Mouse (Mus musculus): ENCODE results near the gene Togaram2. TPM values are rescaled to one million over a fixed set of nuclear protein-coding genes. Genes with fewer than 3 reads are reported as not detected.
"Not testable (repeated sequence)": the region's sequence is repeated elsewhere in the genome, so short reads cannot be mapped to it uniquely, and the experiment has no call there.

The Togaram2 gene
- not detected in 2 replicates for polyA plus RNA-seq (2016; fragmentation: Nextera tagmentation; extraction: Ambion mirVana)

DNA sequence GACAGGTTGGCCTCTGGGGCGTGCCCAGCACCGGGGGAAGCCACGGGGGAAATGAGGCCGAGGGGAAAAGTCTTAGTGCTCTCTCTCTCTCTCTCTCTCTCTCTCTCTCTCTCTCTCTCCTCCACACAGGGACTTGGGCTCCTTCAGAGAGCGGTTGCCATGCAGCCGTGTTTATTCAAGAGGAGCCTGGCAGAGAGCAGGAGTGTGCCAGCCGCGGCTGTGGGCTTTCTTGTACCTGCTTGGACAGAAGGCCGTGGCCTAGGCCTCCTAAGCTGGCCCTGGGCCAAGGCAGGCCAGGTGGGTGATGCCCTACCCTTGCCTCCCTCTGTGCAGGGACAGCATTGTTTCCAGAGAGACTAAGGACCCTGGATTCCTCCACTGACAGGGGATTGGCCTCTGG, at the start of gene Togaram2:
Gene Togaram2, plus strand, starts transcription at position 170 of the 400 bp plus-strand sequence.
- peaks cover 3% of the 10 kb centered on the region; the same call in 1 of the 2 replicates for H3K9me3 ChIP-seq
- H3K36me3 ChIP-seq, result no peaks in the 10 kb centered on the region
- 74% methylated on average over 9 of the region's 9 CpGs for WGBS
- H3K4me1 ChIP-seq (replicated peaks), result no peaks in the 10 kb centered on the region
- H3K4me3 ChIP-seq (replicated peaks), result no peak within 1 kb of the TSS
- H3K4me2 ChIP-seq, result no peak within 1 kb of the TSS
- ATAC-seq (ENCODE audit: insufficient number of reproducible peaks, insufficient read depth, low FRiP score, low TSS enrichment, low read depth), result no peak
- H3K27me3 ChIP-seq, result no peaks in the 10 kb centered on the region
- no peak within 1 kb of the TSS for H3K27ac ChIP-seq
- H3K9ac ChIP-seq (replicated peaks), result no peak within 1 kb of the TSS

DNA sequence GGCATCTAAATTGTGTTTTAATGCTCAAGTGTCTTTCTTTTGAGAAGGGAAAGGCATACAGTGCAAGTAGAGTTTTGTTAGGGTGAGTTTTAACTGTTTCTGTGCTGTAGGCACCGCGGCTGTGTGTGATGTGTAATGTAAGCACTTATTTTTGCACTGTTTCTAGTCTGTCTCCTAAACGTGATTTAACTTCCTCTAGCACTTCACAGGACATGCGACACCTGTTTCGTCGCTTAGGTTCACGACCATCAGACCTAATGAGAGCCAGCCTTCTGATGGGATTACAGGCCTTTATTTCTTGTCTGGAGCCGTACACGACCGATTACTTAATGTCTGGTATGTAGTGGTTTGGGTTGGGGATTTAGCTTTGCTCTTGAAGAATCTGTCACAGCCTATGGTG, 41.3 kb upstream of the Togaram2 start:
- no peak overlapping the region for H3K9ac ChIP-seq (replicated peaks)
- 69% methylated on average over 10 of the region's 10 CpGs for WGBS
- H3K27me3 ChIP-seq, result no peaks in the 10 kb centered on the region
- no peaks in the 10 kb centered on the region for H3K9me3 ChIP-seq
- ATAC-seq (ENCODE audit: insufficient number of reproducible peaks, insufficient read depth, low FRiP score, low TSS enrichment, low read depth), result no peak
- no peak overlapping the region for H3K4me3 ChIP-seq (replicated peaks)
- H3K4me2 ChIP-seq, result no peak overlapping the region
- peaks cover 87% of the 10 kb centered on the region for H3K36me3 ChIP-seq
- no peaks in the 10 kb centered on the region for H3K4me1 ChIP-seq (replicated peaks)
- H3K27ac ChIP-seq, result no peak overlapping the region

DNA sequence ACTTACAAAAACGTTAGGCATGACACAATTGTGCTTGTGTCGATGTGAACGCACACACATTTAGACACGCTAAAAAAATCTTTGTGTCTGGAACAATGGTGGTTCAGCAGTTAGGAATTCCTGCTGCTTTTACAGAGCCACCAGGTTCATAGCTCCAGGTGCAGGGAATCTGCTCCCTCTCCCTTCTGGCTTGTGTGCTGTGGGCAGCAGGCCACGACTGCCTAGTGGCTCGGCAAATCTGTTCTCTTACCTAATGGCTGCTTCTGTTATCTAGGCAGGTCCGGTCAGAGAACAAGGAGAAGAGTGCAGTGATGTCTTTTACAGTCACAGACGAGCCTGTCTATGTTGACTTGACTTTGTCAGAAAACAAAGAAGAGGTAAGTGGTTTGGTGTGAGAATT, 39.7 kb upstream of the Togaram2 start:
- H3K4me3 ChIP-seq (replicated peaks), result no peak overlapping the region
- no peaks in the 10 kb centered on the region for H3K9me3 ChIP-seq
- ATAC-seq (ENCODE audit: insufficient number of reproducible peaks, insufficient read depth, low FRiP score, low TSS enrichment, low read depth), result no peak
- no peaks in the 10 kb centered on the region for H3K27me3 ChIP-seq
- no peaks in the 10 kb centered on the region for H3K4me1 ChIP-seq (replicated peaks)
- no peak overlapping the region for H3K27ac ChIP-seq
- H3K4me2 ChIP-seq, result no peak overlapping the region
- H3K36me3 ChIP-seq, result peaks cover 86% of the 10 kb centered on the region
- H3K9ac ChIP-seq (replicated peaks), result no peak overlapping the region
- WGBS, result 90% methylated on average over 8 of the region's 8 CpGs

- no peak for ATAC-seq (ENCODE audit: insufficient number of reproducible peaks, insufficient read depth, low FRiP score, low TSS enrichment, low read depth)
- WGBS, result 94% methylated on average over 8 of the region's 8 CpGs
- Histone ChIP-seq H3K27ac (no peak overlapping the region), H3K4me1 (replicated peaks) (no peaks in the 10 kb centered on the region), H3K27me3 (no peaks in the 10 kb centered on the region), H3K4me2 (no peak overlapping the region), H3K36me3 (peaks cover 92% of the 10 kb centered on the region), H3K9me3 (no peaks in the 10 kb centered on the region), H3K4me3 (replicated peaks) (no peak overlapping the region), H3K9ac (replicated peaks) (no peak overlapping the region)
These were observed 36.3 kb upstream of the Togaram2 start for GRCm38 (mm10) chr17:71636786-71637185.

DNA sequence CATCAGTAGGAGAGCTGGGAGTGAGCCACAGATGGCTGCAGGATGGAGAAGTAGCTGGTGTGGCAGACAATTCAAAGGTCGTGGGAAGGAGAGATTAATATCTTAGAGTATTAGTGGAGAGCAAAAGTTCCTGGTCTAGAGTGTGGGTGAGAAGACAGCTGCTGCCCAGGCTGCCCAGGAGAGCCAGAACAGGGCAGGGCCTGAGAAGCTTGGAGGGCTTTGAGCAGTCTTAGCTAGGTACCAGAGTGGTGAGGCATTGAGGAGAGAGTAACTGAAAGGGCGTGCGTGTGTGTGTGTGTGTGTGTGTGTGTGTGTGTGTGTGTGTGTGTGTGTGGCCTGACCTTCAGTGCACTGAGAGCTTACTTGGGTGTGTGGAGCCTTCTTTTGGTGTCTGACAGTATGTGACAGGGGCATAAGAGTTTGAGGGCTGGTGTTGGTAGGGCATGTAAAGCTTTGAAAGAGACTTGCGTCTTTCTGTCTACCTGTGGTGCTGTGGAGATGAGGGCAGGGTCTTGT, 35.3 kb upstream of the Togaram2 start:
- Histone ChIP-seq H3K4me2 (no peak overlapping the region), H3K4me3 (replicated peaks) (no peak overlapping the region), H3K9ac (replicated peaks) (no peak overlapping the region), H3K4me1 (replicated peaks) (no peaks in the 10 kb centered on the region), H3K9me3 (no peaks in the 10 kb centered on the region), H3K36me3 (peaks cover 94% of the 10 kb centered on the region), H3K27me3 (no peaks in the 10 kb centered on the region), H3K27ac (no peak overlapping the region)
- no peak for ATAC-seq (ENCODE audit: insufficient number of reproducible peaks, insufficient read depth, low FRiP score, low TSS enrichment, low read depth)
- WGBS, result 79% methylated on average over 4 of the region's 4 CpGs

- 83% methylated on average over 5 of the region's 5 CpGs for whole genome bisulfite sequencing
These were observed 34.0 kb upstream of the Togaram2 start for GRCm38 (mm10) chr17:71639056-71639455.

DNA sequence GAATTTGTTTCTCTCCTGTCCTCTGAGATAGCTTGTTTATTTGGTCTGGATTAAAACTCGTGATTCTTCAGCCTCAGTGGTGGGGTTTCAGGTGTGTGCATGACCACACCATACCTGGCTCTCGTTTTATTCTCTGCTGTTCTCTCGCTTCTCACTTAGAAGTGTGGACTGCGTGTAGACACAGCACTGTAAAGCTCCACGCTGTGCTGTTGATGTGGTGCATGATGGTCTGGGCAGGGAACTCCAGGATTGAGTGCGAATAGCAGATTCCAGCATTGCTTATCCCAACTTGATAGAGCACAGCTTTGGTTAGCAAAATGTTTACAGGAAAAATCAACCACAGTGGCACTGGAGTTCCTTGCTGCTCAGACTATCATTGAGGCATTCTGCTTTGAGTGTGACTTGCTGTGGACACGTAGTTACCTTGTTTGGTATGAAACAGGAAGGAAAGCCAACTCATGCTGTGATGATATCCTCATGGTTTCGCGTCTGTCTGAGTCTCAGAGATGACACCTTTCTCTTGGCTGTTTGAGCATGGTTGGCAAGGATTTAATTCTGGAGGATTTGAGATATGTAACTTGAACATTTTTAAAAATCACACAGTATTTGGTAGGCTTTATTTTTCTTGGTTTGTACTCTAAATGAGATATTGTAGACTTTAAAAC, 32.5 kb upstream of the Togaram2 start:
- no peak for ATAC-seq (ENCODE audit: insufficient number of reproducible peaks, insufficient read depth, low FRiP score, low TSS enrichment, low read depth)
- Histone ChIP-seq H3K4me2 (no peak overlapping the region), H3K4me3 (replicated peaks) (no peak overlapping the region), H3K4me1 (replicated peaks) (no peaks in the 10 kb centered on the region), H3K27ac (no peak overlapping the region), H3K9ac (replicated peaks) (no peak overlapping the region), H3K36me3 (peaks cover 87% of the 10 kb centered on the region), H3K27me3 (no peaks in the 10 kb centered on the region), H3K9me3 (no peaks in the 10 kb centered on the region)
- 91% methylated on average over 9 of the region's 9 CpGs for WGBS

More at GRCm38 (mm10) chr17:71639056-71639455, 34.0 kb upstream of the Togaram2 start:
- not testable (repeated sequence) for H3K4me3 ChIP-seq (replicated peaks); H3K9ac ChIP-seq (replicated peaks); H3K9me3 ChIP-seq; H3K4me2 ChIP-seq; ATAC-seq (ENCODE audit: insufficient number of reproducible peaks, insufficient read depth, low FRiP score, low TSS enrichment, low read depth); H3K27me3 ChIP-seq; H3K27ac ChIP-seq; H3K4me1 ChIP-seq (replicated peaks)
- peaks cover 89% of the 10 kb centered on the region for H3K36me3 ChIP-seq

DNA sequence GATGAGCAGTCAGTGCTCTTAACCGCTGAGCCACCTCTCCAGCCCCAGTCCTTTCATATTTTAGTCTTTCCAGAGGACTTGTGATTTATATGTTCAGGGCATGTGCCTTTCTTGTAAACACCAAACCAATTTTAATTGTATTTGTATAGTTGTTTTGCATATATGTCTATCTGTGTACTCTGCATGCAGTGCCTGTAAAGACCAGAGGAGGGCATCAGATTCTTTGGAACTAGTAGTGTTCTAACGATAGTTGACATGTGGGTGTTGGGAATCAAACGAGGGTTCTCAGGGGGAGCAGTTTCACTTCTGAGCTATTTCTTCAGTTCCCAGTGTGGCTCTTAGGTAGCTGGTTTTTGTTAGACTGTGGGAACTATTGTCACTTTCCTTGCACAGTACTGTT, 30.9 kb upstream of the Togaram2 start:
- H3K4me2 ChIP-seq, result no peak overlapping the region
- 88% methylated on average over 3 of the region's 3 CpGs for WGBS
- H3K36me3 ChIP-seq, result peaks cover 85% of the 10 kb centered on the region
- ATAC-seq (ENCODE audit: insufficient number of reproducible peaks, insufficient read depth, low FRiP score, low TSS enrichment, low read depth), result no peak
- no peaks in the 10 kb centered on the region for H3K4me1 ChIP-seq (replicated peaks)
- H3K27ac ChIP-seq, result no peak overlapping the region
- no peaks in the 10 kb centered on the region for H3K9me3 ChIP-seq
- H3K27me3 ChIP-seq, result no peaks in the 10 kb centered on the region
- H3K9ac ChIP-seq (replicated peaks), result no peak overlapping the region
- no peak overlapping the region for H3K4me3 ChIP-seq (replicated peaks)

DNA sequence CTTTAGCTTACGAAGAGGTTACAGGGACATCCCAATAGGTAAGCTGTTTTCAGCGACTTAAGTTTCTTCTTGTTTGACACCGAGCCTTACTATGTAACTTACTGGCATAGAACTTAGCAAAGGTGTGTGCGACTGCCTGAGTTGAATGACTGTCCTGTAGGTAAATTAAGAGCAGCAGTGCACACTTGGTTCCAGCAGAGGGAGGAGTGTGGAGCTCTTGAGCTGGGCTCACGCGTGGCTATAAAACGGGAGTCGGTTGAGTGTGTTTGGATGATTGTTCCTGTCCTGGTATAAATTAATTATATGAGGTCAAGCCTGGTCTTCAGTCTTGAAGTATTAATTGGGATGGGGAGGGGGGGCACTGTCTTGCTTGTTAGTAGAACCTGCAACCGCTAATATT, 23.1 kb upstream of the Togaram2 start:
- Histone ChIP-seq H3K4me1 (replicated peaks) (no peaks in the 10 kb centered on the region), H3K4me2 (no peak overlapping the region)
- WGBS, result 90% methylated on average over 9 of the region's 9 CpGs

DNA sequence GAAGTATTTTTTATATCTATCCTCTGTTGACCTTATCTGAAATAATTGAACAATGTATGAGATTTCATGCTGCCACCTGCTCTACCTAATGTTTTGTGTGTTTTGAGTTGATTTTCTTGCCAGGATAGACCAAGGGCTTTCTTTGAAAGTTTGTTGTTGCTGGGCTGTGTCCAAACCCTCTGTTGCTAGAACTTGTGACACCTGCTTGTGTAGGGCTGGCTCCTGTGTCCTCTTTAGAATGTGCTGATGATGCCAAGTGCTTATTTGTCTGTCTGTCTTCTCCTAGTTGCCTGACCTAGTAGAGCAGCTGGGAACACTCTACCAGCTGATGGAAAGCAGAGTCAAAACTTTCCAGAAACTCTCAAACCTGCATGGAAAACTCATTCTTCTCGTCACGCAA, 20.6 kb upstream of the Togaram2 start:
- Histone ChIP-seq H3K36me3 (peaks cover 83% of the 10 kb centered on the region), H3K27ac (no peak overlapping the region), H3K27me3 (no peaks in the 10 kb centered on the region), H3K4me3 (replicated peaks) (no peak overlapping the region), H3K4me2 (no peak overlapping the region), H3K4me1 (replicated peaks) (no peaks in the 10 kb centered on the region), H3K9me3 (no peaks in the 10 kb centered on the region), H3K9ac (replicated peaks) (no peak overlapping the region)
- ATAC-seq (ENCODE audit: insufficient number of reproducible peaks, insufficient read depth, low FRiP score, low TSS enrichment, low read depth), result no peak
- WGBS, result 90% methylated on average over 2 of the region's 2 CpGs

More for the DNA sequence above, 23.1 kb upstream of the Togaram2 start:
- ATAC-seq (ENCODE audit: insufficient number of reproducible peaks, insufficient read depth, low FRiP score, low TSS enrichment, low read depth), result no peak
- Histone ChIP-seq H3K27ac (no peak overlapping the region), H3K27me3 (no peaks in the 10 kb centered on the region), H3K9ac (replicated peaks) (no peak overlapping the region), H3K4me3 (replicated peaks) (no peak overlapping the region), H3K9me3 (no peaks in the 10 kb centered on the region), H3K36me3 (peaks cover 82% of the 10 kb centered on the region)

DNA sequence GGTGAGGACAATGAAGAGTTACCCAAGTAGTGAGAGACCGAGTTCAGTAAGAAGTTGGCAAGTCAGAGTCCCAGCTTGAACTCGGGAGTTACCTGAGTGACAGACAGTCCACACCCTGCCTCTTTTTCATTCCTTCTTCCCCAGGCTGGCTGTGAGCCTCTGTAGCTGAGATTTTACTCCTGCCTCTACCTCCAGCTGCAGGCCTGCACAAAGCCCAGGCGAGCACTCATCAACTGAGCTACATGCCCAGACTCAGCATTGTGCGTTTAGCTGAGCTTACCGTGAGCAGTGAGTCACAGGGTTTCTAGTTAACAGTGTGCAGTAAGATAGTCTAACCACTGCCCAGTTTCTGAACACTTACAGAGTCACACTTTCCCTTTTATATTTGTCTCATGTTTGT, 20.1 kb upstream of the Togaram2 start:
- ATAC-seq (ENCODE audit: insufficient number of reproducible peaks, insufficient read depth, low FRiP score, low TSS enrichment, low read depth), result no peak
- no peak overlapping the region for H3K4me3 ChIP-seq (replicated peaks)

GRCm38 (mm10) chr17:71657521-71657920, 15.5 kb upstream of the Togaram2 start:
- no peak overlapping the region for H3K4me2 ChIP-seq
- 0 out of 2 replicates have a peak, but pooled peaks cover 4% of the 10 kb centered on the region for H3K4me1 ChIP-seq (replicated peaks)
- 87% methylated on average over 4 of the region's 4 CpGs for WGBS

More for the DNA sequence above, 20.1 kb upstream of the Togaram2 start:
- Histone ChIP-seq H3K4me1 (replicated peaks) (no peaks in the 10 kb centered on the region), H3K27ac (no peak overlapping the region), H3K27me3 (no peaks in the 10 kb centered on the region), H3K9me3 (no peaks in the 10 kb centered on the region), H3K4me2 (no peak overlapping the region), H3K36me3 (peaks cover 85% of the 10 kb centered on the region), H3K9ac (replicated peaks) (no peak overlapping the region)
- 88% methylated on average over 5 of the region's 5 CpGs for WGBS

More at GRCm38 (mm10) chr17:71657521-71657920, 15.5 kb upstream of the Togaram2 start:
- H3K9ac ChIP-seq (replicated peaks), result no peak overlapping the region
- no peaks in the 10 kb centered on the region for H3K27me3 ChIP-seq
- H3K36me3 ChIP-seq, result peaks cover 53% of the 10 kb centered on the region
- H3K27ac ChIP-seq, result no peak overlapping the region
- H3K4me3 ChIP-seq (replicated peaks), result no peak overlapping the region
- no peak for ATAC-seq (ENCODE audit: insufficient number of reproducible peaks, insufficient read depth, low FRiP score, low TSS enrichment, low read depth)
- no peaks in the 10 kb centered on the region for H3K9me3 ChIP-seq

Measured in limb, embryonic 12.5 days (tissue).